Mouse (Mus musculus) spleen, postnatal 36 days (tissue): Measurements from ENCODE around the gene Gm3173.
"Not testable (repeated sequence)": the region's sequence is repeated elsewhere in the genome, so short reads cannot be mapped to it uniquely, and the experiment has no call there.

ENCODE experiments used
- DNase-seq, 2 experiments: peaks; one replicate each; pipeline ENCODE4 v3.0.0; 2022; ENCODE audit warnings: low spot score in 2 of 2, mixed read lengths in 1 of 2

The Gm3173 gene

DNA sequence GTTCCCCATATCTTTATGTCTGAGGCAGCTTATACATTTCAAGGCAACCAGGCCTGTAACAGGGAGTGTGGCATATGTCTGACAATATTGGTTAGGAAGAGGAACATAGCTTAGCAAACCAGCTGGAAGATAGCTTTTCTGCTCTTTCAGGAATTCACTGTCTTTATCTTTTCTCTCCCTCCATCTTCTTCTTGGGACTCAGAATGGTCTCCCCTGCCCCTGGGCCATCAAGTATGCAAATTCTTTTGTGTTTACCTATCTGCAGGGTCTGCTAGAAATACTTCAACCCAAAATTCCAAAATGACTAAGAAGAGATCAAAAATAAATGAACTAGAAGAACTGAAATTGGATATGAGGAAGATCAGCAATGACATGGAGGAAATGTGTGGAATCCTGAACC, at the start of gene Gm3173:
Gene Gm3173, plus strand, starts transcription at position 301 of the 400 bp plus-strand sequence.
- not testable (repeated sequence) for DNase-seq

DNA sequence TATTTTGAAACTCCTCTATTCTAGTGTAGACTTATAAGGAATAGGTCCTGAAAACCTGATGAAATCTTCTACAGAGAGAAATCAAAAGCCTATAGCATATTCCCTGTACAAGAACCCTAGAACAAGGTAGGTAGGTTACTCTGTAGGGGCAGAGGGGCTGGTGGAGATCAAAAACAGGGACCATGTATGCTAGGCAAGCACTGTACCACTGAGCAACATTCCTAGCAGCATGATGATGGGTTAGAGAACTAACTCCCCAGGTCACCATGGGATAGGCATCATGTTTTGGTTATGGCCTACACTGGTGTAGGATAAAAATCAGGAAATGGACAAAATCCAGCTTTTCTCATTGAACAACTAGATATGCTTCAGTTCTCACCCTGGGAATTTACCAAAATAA, 45.2 kb upstream of the Gm3173 start:
- DNase-seq = not testable (repeated sequence)

DNA sequence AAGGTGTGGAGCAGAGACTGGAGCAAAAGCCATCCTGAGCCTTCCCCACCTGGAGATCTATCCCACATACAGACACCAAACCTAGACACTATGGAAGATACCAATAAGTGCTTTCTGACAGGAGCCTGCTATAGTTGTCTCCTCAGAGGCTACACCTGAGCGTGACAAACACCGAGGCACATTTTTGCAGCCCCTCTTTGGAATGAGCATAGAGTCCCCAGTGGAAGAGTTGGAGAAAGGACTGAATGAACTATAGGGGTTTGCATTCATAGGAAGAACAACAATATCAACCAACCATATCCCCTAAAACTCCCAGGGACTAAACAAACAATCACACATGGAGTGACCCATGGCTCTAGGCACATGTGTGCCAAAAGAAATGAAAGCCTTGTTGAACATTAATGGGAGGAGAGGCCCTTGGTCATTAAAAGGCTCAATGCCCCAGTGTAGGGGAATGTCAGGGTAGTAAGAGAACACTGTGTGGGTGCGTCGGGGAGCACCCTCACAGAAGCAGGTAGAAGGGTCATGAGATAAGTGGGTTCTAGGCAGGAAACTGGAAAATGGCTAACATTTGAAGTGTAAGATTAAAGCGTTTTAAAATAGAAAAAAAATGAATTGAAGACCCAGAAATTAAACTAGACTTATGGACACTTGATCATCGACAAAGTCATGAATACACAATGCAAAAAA, 37.8 kb upstream of the Gm3173 start:
- DNase-seq = not testable (repeated sequence)

GRCm38 (mm10) chr14:4397226-4397625, 33.6 kb upstream of the Gm3173 start, which contains the start of gene Gm3159:
TSS of gene Gm3159 (plus strand) at chr14:4397526.
- not testable (repeated sequence) for DNase-seq

- not testable (repeated sequence) for DNase-seq
Measured at GRCm38 (mm10) chr14:4398624-4399023, 32.2 kb upstream of the Gm3173 start.

GRCm38 (mm10) chr14:4400115-4400789, 30.5 kb upstream of the Gm3173 start:
- not testable (repeated sequence) for DNase-seq

GRCm38 (mm10) chr14:4401245-4401644, 29.5 kb upstream of the Gm3173 start:
- DNase-seq = not testable (repeated sequence)

DNA sequence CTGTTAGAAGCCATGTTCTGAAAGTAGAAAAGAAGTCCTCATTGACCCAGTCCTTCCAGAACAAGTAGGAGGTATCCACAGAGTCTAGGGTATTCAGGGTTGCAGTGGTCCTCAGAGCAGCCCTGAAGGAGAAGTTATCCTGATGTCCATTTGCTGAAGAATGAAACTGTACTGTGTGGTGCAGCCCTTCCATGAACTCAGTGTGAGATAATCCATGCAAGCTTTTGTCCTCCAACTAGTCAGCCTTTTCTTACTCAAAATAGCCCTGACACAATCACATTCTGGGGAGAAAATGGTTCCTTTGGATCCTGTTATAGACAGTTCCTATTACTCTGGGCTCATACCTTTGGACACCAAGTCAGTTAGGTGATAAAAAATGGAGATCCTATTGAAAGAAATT, 27.0 kb upstream of the Gm3173 start:
- DNase-seq = not testable (repeated sequence)

DNA sequence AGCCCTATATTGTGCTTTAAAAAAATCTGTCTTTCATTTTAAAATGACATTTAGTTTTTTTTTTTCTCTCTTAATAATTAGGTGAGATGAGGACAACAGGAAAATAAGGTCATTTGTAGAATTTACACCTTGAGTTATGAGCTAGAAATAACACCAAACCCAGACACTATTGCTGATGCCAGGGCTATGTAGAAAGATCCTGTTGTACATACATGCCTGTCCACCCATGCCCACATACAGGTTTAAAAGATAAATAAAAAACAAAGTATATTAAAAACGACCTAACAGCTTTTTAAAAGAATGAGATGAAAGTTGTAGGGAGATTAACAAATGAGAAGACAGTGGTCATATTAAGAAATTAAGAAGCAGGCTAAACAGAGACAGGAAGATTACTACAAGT, 20.9 kb upstream of the Gm3173 start:
- DNase-seq = not testable (repeated sequence)

DNA sequence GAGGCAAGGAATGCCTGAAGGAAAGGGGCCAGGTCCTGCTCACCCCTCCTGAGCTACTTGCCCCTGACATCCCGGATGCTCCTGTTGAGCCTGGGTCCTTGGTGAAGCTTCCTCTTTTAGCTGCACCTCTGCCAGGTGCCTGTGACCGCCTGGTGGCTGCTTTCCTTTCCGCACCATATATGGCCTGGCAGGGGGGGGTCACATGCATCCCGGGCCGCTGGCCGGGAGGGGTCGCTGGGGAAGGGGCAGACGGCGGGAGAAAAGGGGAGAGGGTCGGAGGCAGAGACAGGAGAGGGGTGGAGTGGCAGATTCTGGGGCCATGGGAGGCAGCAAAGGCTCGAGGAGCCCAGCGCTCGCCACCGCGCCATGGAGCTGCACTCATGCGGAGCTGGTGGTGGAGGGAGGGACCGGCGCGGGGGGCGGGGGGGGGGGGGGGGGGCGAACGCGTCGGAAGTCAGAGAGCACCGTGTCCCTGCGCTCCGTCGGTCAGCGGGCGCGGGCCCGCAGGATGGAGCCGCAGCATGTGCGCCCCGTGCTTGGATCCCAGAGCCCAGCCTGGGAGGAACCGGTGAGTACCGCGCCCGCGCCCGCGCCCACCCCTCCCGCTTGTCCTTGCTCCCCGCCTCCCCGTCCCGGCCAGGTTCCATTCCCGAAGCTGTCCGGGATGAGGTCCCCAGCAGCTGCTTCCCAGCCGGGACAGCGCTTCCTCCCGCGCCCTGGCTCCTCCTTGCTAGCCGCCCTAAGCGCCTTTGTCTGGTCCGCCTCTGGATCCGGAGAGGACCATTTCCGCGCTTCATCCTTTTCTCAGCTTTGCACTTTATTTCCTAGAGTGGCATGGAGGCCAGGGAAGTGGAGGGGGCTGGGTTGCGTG, 15.6 kb upstream of the Gm3173 start, which contains the start of gene Gm3164:
Gene Gm3164, plus strand, starts transcription at position 484 of the 871 bp plus-strand sequence.
- DNase-seq = not testable (repeated sequence)

DNA sequence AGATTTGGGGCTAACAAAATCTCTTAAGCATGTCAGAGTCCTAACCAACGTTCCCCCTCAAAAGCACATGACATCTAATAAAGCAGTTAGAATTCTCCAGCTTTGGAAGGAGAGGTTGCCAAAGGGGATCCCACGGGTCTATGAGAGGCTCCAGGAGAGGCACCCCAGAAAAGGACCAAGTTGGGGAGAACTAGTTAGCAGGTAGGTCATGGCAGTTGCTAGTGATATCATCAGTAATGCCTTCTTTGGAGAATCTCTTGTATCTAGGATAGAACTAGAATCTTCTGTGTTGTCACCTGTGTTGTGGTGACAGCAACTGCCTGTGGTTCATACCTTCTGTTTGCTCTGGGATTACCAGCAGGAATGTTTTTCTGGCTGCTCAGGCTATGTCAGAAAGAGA, 50.7 kb downstream of the Gm3173 start, which contains the start of gene Gm3182:
Gene Gm3182, plus strand, starts transcription at position 301 of the 400 bp plus-strand sequence.
- not testable (repeated sequence) for DNase-seq

DNA sequence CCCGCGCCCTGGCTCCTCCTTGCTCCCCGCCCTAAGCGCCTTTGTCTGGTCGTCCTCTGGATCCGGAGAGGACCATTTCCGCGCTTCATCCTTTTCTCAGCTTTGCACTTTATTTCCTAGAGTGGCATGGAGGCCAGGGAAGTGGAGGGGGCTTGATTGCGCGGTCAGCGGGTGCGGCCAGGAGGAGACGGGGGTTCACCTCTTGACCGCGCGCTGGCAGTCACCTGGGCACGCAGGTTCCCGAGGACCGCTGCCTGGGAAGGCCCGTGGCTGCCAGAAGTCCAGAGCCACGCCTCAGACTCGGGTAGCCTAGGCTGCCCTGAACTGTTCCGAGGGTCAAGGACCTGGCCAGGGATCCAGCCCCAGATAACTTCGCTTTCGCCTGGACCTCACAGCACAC, 68.6 kb downstream of the Gm3173 start:
- not testable (repeated sequence) for DNase-seq

GRCm38 (mm10) chr14:4555105-4555504, 124.3 kb downstream of the Gm3173 start, which contains the start of gene Gm3047:
TSS of gene Gm3047 (plus strand) at chr14:4555405.
- DNase-seq = not testable (repeated sequence)
